Mouse (Mus musculus): Measurements from ENCODE around the gene Tmem136. TPM values are rescaled to one million over a fixed set of nuclear protein-coding genes. Genes with fewer than 3 reads are reported as not detected.

Tmem136 gene
- polyA plus RNA-seq, 1 experiment from 2014 or later: 0.29 TPM

DNA sequence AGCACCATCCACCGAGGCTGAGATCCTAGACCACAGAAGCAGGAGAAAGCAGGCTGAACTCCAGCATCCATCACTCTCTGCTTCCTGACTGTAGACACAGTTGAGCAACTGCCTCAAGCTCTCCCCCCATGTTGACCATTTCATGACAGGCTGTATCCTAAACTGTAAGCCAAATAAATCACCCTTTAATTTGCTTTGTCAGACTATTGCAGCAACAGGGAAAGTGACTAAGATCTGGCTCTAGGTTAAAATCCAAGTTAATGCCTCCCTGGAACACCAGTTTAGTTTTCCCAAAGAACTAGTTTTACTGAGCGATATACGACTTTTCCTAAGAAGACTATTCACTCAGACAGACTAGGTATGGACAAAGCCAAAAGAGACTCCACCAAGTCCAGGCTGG lies 37.7 kb downstream of the Tmem136 start:
- DNase-seq (ENCODE audit: low spot score): no peak

DNA sequence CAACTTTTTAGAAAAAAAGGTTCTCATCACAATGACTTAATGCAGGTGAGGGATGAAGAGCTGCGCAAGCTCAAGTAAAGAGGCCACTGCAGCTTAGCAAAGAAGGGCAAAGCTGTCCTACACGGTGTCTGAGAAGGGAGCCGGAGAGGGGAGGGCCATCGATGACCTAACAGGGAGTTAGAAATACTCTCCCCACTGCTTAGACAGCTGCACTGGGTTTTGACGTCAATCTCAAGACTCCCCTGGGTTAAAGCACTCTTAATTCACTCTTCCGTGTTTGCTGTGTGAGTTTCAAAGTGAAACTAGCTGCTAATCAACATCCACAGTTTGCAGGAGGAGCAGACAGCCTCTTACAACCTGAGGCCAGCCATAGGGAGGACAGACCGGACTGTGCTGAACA lies 40.2 kb downstream of the Tmem136 start:
- no peak for DNase-seq (ENCODE audit: low spot score)

DNA sequence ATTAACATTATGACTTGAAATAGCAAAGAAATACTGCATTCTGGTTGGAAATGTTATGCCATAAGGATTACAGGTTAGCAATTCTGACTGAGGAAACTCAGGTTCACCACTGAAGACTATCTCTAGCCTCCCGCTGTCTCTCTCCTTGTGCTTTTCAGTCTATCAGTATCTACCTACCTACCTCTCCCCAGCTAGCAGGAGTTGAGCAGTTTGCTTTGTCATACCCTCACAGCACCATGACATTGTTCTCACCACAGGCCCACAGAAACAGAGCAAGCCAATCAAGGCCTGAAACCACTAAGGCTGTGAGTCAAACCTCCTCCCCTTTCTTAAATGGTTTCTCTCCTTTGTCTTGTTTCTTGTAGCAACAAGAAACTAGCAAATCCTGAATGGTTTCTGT lies 41.8 kb downstream of the Tmem136 start:
- DNase-seq (ENCODE audit: low spot score): no peak

DNA sequence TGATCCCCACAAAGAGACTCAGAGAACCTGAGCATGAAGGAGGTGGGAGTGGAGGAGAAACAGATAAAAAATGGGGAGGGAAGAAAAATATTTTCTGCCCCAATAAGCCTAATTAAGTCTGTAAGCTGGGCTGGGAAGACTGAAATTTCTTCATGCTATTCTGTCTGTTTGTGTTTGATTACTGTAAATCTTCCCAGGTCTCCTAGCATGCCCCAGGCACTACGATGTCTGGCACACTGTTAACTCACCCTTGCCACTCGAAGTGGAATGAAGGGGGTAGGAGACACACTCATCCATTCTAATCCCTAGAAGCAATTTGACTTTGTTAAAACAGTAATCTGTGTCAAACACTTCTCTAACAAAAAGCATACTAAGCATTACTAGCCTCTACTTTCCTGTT lies 44.6 kb downstream of the Tmem136 start:
- no peak for DNase-seq (ENCODE audit: low spot score)

DNA sequence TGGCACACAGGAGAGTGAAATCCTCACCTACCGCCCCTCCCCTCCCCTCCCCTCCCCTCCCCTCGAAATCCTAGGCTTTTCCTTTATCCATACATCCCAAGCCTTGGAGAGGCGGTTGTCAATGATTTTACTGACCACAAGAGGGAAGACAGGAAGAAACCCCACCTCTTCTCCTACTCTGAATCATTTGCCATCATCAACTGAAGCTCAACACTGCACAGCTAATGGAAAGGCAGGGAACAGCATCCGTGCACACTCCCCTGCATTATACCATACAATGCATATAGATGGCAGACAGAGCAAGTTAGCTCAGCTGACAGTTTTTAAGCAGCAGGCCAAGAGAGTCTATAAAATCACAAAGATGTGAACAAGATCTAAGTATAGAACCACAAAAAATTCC lies 45.2 kb downstream of the Tmem136 start:
- no peak for DNase-seq (ENCODE audit: low spot score)

DNA sequence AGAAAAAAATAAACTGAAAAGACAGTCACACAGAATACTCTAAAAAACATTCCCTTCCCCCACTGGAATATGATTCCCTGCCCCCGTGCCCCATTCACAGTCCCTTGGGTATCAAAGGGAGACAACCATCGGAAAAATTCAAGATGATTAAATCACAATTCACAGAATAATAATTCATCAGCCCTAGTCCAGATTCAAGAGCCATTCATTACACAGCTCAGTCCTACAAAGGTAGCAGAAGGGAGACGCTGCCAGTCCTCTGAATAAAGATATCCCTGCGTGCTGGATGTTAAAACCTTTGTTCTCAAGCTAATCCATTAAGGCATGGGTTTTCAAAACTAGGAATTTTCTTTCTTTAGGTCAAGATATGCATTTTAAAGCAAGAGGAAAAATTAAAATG lies 45.8 kb downstream of the Tmem136 start:
- DNase-seq (ENCODE audit: low spot score): no peak

DNA sequence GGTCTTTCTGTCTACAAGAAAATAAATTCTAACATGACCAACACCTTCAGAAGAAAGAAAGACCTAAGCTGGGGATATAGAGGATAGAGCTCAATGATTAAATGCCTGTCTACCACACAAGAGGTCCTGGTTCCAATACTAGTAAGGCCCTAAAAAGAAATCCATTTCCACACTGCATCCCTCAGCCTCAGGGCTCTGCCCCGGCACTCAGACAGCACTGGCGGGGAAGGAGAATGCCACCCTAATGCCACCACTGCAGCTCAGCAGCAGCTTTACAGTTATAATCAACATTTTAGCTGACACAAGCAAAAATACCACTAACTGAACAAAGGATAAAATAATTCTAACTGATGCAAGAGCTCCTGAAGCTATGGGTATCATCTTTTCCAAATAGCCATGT lies 46.2 kb downstream of the Tmem136 start:
- DNase-seq (ENCODE audit: low spot score): no peak

DNA sequence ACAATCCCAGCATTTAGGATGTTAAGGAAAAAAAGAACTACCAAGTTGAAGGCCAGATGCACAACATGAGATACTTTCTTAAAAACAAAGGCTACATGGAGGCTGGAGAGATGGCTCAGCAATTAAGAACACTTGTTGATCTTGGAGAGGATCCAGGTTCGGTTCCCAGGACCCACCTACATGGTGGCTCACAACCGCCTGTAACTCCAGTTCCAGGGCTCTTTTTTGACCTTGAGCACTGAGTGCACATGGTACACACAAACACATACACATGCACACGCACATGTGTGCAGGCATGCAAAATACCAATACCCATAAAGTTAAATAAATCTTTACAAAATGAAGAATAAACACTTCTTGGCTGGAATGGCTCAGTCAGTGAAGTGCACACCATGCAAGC lies 48.5 kb downstream of the Tmem136 start:
- DNase-seq (ENCODE audit: low spot score): no peak

DNA sequence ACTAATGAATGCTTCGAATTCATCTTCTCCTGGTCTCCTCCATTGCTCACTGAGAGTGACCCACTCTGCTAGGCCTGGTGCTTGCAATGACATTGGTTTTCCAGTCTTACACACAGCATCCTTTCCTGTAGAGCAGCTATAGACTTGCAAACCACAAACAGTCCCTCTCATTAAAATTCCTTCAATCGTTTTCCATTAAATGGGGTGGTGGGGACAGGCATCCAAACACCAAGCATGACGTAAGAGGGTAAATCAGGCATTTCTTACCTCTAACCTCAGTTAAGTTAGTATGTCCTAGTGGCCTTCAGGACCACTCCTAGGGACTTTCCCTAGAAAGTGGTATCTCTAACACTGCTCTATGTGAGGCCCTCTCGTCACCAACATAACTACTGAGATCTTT lies 51.1 kb downstream of the Tmem136 start:
- DNase-seq (ENCODE audit: low spot score): no peak

DNA sequence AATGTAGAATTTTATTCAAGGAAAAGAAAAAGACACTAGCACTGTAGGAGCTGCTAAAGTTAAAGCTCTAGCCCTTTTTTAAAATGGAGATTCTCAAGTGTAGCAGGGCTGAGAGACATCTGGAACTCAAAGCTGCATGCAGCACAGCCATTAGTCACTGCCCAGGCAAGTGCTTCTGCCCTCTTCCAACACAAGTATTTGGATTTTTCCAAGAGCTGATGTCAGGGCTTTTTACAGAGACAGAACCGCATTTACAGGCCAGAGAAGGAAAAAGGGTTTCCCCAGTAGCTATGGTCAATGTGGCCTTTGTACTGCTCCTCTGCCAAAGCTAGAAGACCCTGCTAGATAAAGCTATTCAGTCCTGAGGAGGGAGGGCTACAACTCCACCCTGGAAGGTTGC lies 54.8 kb downstream of the Tmem136 start:
- DNase-seq (ENCODE audit: low spot score): no peak

Other genes starting within 250 kb of the Tmem136 start
- gene Grik4, start 172.1 kb downstream of the Tmem136 start, polyA plus RNA-seq (2015; fragmentation: Nextera tagmentation; extraction: Ambion mirVana): 0.10 and 0.13 TPM in 2 replicates
- 2.2 and 3.1 TPM in 2 replicates for gene Arhgef12, start 9.3 kb downstream of the Tmem136 start, polyA plus RNA-seq (2015; fragmentation: Nextera tagmentation; extraction: Ambion mirVana)
- 1.9 and 2.4 TPM in 2 replicates for gene Pou2f3, start 93.8 kb upstream of the Tmem136 start, polyA plus RNA-seq (2015; fragmentation: Nextera tagmentation; extraction: Ambion mirVana)
- gene Oaf, start 123.3 kb upstream of the Tmem136 start, polyA plus RNA-seq (2015; fragmentation: Nextera tagmentation; extraction: Ambion mirVana): 11.7 and 12.6 TPM in 2 replicates
- 54.0 and 60.0 TPM in 2 replicates for gene Trim29, start 194.3 kb upstream of the Tmem136 start, polyA plus RNA-seq (2015; fragmentation: Nextera tagmentation; extraction: Ambion mirVana)

Data from thymus, postnatal 0 days (tissue).